Comparison of ENCODE assay signal across 8 mouse cellular contexts in genomic region chr9:15493235-15493924, GRCm38 (mm10). TPM values are rescaled to one million over a fixed set of nuclear protein-coding genes. Genes with fewer than 3 reads are reported as not detected.
DNase-seq lines count a peak whose midpoint lies in the region; ATAC-seq and TF ChIP-seq lines count a peak whose summit lies in the region.

Gene Smco4, plus strand, starts transcription at chr9:15493432.

- TF ChIP-seq POLR2A in bone marrow macrophage, adult 2 months (IDR thresholded peaks at IDR 0.05; ENCODE audit: borderline replicate concordance, low read depth, low read length), result no peak

- DNase-seq in CD4-positive helper T cell, adult 2 months (ENCODE audit: low read depth, low spot score), result peak; percentile 83
- DNase-seq in testis, postnatal 14 days (ENCODE audit: low spot score), result peak; percentile 76

- ATAC-seq in embryonic facial prominence, embryonic 15.5 days (ENCODE audit: insufficient number of reproducible peaks, low FRiP score, low TSS enrichment, low read depth), result peak; percentile 85
- ATAC-seq in heart, embryonic 13.5 days (ENCODE audit: extremely low read depth, insufficient number of reproducible peaks, low FRiP score, low TSS enrichment), result peak; percentile 48
- peak; percentile 90 for ATAC-seq in kidney, embryonic 16.5 days (ENCODE audit: low FRiP score, low TSS enrichment)
- peak; percentile 86 for ATAC-seq in liver, embryonic 16.5 days (ENCODE audit: low read depth)
- peak; percentile 90 for ATAC-seq in neural tube, embryonic 13.5 days (ENCODE audit: low read depth)

- H3K9ac ChIP-seq in embryonic facial prominence, embryonic 15.5 days, result peak within 1 kb of the TSS; percentile 68
- peak within 1 kb of the TSS; percentile 94 for H3K9ac ChIP-seq in heart, embryonic 13.5 days
- H3K9ac ChIP-seq in kidney, embryonic 16.5 days (replicated peaks; ENCODE audit: low read length), result peak within 1 kb of the TSS; percentile 95
- H3K9ac ChIP-seq in liver, embryonic 16.5 days (ENCODE audit: low read depth, low read length), result peak within 1 kb of the TSS; percentile 76
- peak within 1 kb of the TSS; percentile 85 for H3K9ac ChIP-seq in neural tube, embryonic 13.5 days

- peaks cover 5% of the 10 kb centered on the region; the same call in 1 of the 2 replicates for H3K4me1 ChIP-seq in bone marrow macrophage, adult 2 months (ENCODE audit: control insufficient read depth, insufficient read depth, low read length)
- H3K4me1 ChIP-seq in embryonic facial prominence, embryonic 15.5 days, result peaks cover 26% of the 10 kb centered on the region
- peaks cover 40% of the 10 kb centered on the region for H3K4me1 ChIP-seq in heart, embryonic 13.5 days
- H3K4me1 ChIP-seq in kidney, embryonic 16.5 days (ENCODE audit: insufficient read depth, low read length), result peaks cover 72% of the 10 kb centered on the region
- peaks cover 14% of the 10 kb centered on the region for H3K4me1 ChIP-seq in liver, embryonic 16.5 days (ENCODE audit: control insufficient read depth, low read depth, low read length)
- peaks cover 23% of the 10 kb centered on the region for H3K4me1 ChIP-seq in neural tube, embryonic 13.5 days (replicated peaks)

- WGBS in embryonic facial prominence, embryonic 15.5 days, result 1% methylated on average over 76 of the region's 101 CpGs
- 2% methylated on average over 59 of the region's 101 CpGs for WGBS in heart, embryonic 13.5 days
- under 1% methylated on average over 65 of the region's 101 CpGs for WGBS in kidney, embryonic 16.5 days
- 1% methylated on average over 79 of the region's 101 CpGs for WGBS in liver, embryonic 16.5 days (ENCODE audit: insufficient replicate concordance)
- WGBS in neural tube, embryonic 13.5 days, result under 1% methylated on average over 73 of the region's 101 CpGs

- peak within 1 kb of the TSS; percentile 90 for H3K4me3 ChIP-seq in bone marrow macrophage, adult 2 months (ENCODE audit: insufficient read depth, low read length)
- H3K4me3 ChIP-seq in embryonic facial prominence, embryonic 15.5 days (replicated peaks), result peak within 1 kb of the TSS; percentile 77
- H3K4me3 ChIP-seq in heart, embryonic 13.5 days, result peak within 1 kb of the TSS; percentile 84
- H3K4me3 ChIP-seq in kidney, embryonic 16.5 days (ENCODE audit: low read length), result peak within 1 kb of the TSS; percentile 84
- peak within 1 kb of the TSS; percentile 69 for H3K4me3 ChIP-seq in liver, embryonic 16.5 days (ENCODE audit: low read depth, low read length)
- H3K4me3 ChIP-seq in neural tube, embryonic 13.5 days, result peak within 1 kb of the TSS; percentile 78

- no peaks in the 10 kb centered on the region for H3K9me3 ChIP-seq in embryonic facial prominence, embryonic 15.5 days (replicated peaks)
- no peaks in the 10 kb centered on the region for H3K9me3 ChIP-seq in heart, embryonic 13.5 days
- H3K9me3 ChIP-seq in kidney, embryonic 16.5 days (ENCODE audit: low read length), result no peaks in the 10 kb centered on the region
- no peaks in the 10 kb centered on the region for H3K9me3 ChIP-seq in liver, embryonic 16.5 days (replicated peaks; ENCODE audit: control insufficient read depth, low read length)
- H3K9me3 ChIP-seq in neural tube, embryonic 13.5 days, result no peaks in the 10 kb centered on the region

- no peak for TF ChIP-seq CTCF in bone marrow macrophage, adult 2 months (IDR thresholded peaks at IDR 0.05; ENCODE audit: low read depth, low read length)

- no peak within 1 kb of the TSS for H3K27ac ChIP-seq in bone marrow macrophage, adult 2 months (ENCODE audit: insufficient read depth, low read depth, low read length)
- H3K27ac ChIP-seq in embryonic facial prominence, embryonic 15.5 days (replicated peaks), result peak within 1 kb of the TSS; percentile 71
- H3K27ac ChIP-seq in heart, embryonic 13.5 days (replicated peaks), result peak within 1 kb of the TSS; percentile 39
- H3K27ac ChIP-seq in kidney, embryonic 16.5 days (ENCODE audit: low read length), result peak within 1 kb of the TSS; percentile 92
- peak within 1 kb of the TSS; percentile 41 for H3K27ac ChIP-seq in liver, embryonic 16.5 days (ENCODE audit: low read length)
- peak within 1 kb of the TSS; percentile 63 for H3K27ac ChIP-seq in neural tube, embryonic 13.5 days (replicated peaks)

- peak within 1 kb of the TSS; percentile 87 for H3K4me2 ChIP-seq in embryonic facial prominence, embryonic 15.5 days (replicated peaks)
- peak within 1 kb of the TSS; percentile 85 for H3K4me2 ChIP-seq in heart, embryonic 13.5 days
- peak within 1 kb of the TSS; percentile 82 for H3K4me2 ChIP-seq in kidney, embryonic 16.5 days (replicated peaks; ENCODE audit: low read depth, low read length)
- peak within 1 kb of the TSS; percentile 77 for H3K4me2 ChIP-seq in liver, embryonic 16.5 days (ENCODE audit: low read depth, low read length)
- peak within 1 kb of the TSS; percentile 95 for H3K4me2 ChIP-seq in neural tube, embryonic 13.5 days

- H3K27me3 ChIP-seq in embryonic facial prominence, embryonic 15.5 days, result no peaks in the 10 kb centered on the region
- H3K27me3 ChIP-seq in heart, embryonic 13.5 days (replicated peaks), result peaks cover 12% of the 10 kb centered on the region; the same call in 1 of the 2 replicates
- H3K27me3 ChIP-seq in kidney, embryonic 16.5 days (ENCODE audit: insufficient read depth, low read length), result no peaks in the 10 kb centered on the region
- H3K27me3 ChIP-seq in liver, embryonic 16.5 days (ENCODE audit: control insufficient read depth, insufficient read depth, low read depth, low read length), result no peaks in the 10 kb centered on the region; the same call in 1 of the 2 replicates
- H3K27me3 ChIP-seq in neural tube, embryonic 13.5 days, result peaks cover 4% of the 10 kb centered on the region

- no peaks in the 10 kb centered on the region for H3K36me3 ChIP-seq in embryonic facial prominence, embryonic 15.5 days
- no peaks in the 10 kb centered on the region for H3K36me3 ChIP-seq in heart, embryonic 13.5 days
- H3K36me3 ChIP-seq in kidney, embryonic 16.5 days (ENCODE audit: insufficient read depth, low read length), result no peaks in the 10 kb centered on the region
- H3K36me3 ChIP-seq in liver, embryonic 16.5 days (ENCODE audit: control insufficient read depth, insufficient read depth), result no peaks in the 10 kb centered on the region
- no peaks in the 10 kb centered on the region for H3K36me3 ChIP-seq in neural tube, embryonic 13.5 days

RNA-seq across cellular contexts. Expression of gene Smco4, which starts in this region (rescaled TPM):
- polyA plus RNA-seq in bone marrow macrophage, adult 2 months (2012; ENCODE audit: insufficient read depth, insufficient read length, missing spikeins), result 1.6 TPM in 2 replicates
- 3.0 and 3.2 TPM in 2 replicates for polyA plus RNA-seq in embryonic facial prominence, embryonic 15.5 days (2015; fragmentation: Nextera tagmentation; extraction: Ambion mirVana)
- 1.6 and 2.3 TPM in 2 replicates for polyA plus RNA-seq in heart, embryonic 13.5 days (2015; fragmentation: Nextera tagmentation; extraction: Ambion mirVana)
- 3.7 and 4.4 TPM in 2 replicates for polyA plus RNA-seq in kidney, embryonic 16.5 days (2015; fragmentation: Nextera tagmentation; extraction: Ambion mirVana)
- 0.83 and 1.2 TPM in 2 replicates for polyA plus RNA-seq in liver, embryonic 16.5 days (2015; fragmentation: Nextera tagmentation; extraction: Ambion mirVana)
- polyA plus RNA-seq in neural tube, embryonic 13.5 days (2015; fragmentation: Nextera tagmentation; extraction: Ambion mirVana), result 0.32 and 0.52 TPM in 2 replicates

Comparison
In these comparisons a context has a peak if more than half of its experiments do, and no peak if none do; other contexts are left out.
1. Peak in ATAC-seq, H3K4me3 ChIP-seq, H3K27ac ChIP-seq, H3K9ac ChIP-seq and H3K4me2 ChIP-seq in neural tube, embryonic 13.5 days; RNA of the gene not detected or under 1 TPM.